Mouse (Mus musculus) limb, embryonic 12.5 days (tissue): ENCODE data around the gene Scrg1. TPM values are rescaled to one million over a fixed set of nuclear protein-coding genes. Genes with fewer than 3 reads are reported as not detected.
"Not testable (repeated sequence)": the region's sequence is repeated elsewhere in the genome, so short reads cannot be mapped to it uniquely, and the experiment has no call there.

Experiments
- ATAC-seq: fragments of 200-750 bp; cut with Nextera tagmentation; 2 replicates; pipeline ENCODE4 v1.8.0; 2017; ENCODE audit warnings: low read depth, moderate TSS enrichment; ENCODE audit not compliant: insufficient number of reproducible peaks, insufficient read depth, low FRiP score, low TSS enrichment
- H3K27ac ChIP-seq: fragments of 300-500 bp; sonication (generic); 2 replicates; pipeline ENCODE4 v1.5.1; 2016; ENCODE audit warnings: mild to moderate bottlenecking, moderate library complexity
- H3K27me3 ChIP-seq: fragments of 300-500 bp; sonication (generic); 2 replicates; pipeline ENCODE4 v1.6.1; 2016; ENCODE audit warnings: mild to moderate bottlenecking, moderate library complexity
- H3K36me3 ChIP-seq: fragments of 300-500 bp; sonication (generic); 2 replicates; pipeline ENCODE4 v1.6.1; 2016; ENCODE audit warnings: mild to moderate bottlenecking, moderate library complexity
- H3K4me1 ChIP-seq: fragments of 300-500 bp; sonication (generic); replicated peaks from 2 replicates; pipeline ENCODE4 v1.6.1; 2016
- H3K4me2 ChIP-seq: fragments of 300-500 bp; sonication (generic); 2 replicates; pipeline ENCODE4 v1.6.1; 2016; ENCODE audit warnings: mild to moderate bottlenecking, moderate library complexity
- H3K4me3 ChIP-seq: fragments of 300-500 bp; sonication (generic); replicated peaks from 2 replicates; pipeline ENCODE4 v1.5.1; 2016; ENCODE audit warnings: mild to moderate bottlenecking
- H3K9ac ChIP-seq: fragments of 300-500 bp; sonication (generic); replicated peaks from 2 replicates; pipeline ENCODE4 v1.6.1; 2016; ENCODE audit warnings: mild to moderate bottlenecking, moderate library complexity
- H3K9me3 ChIP-seq: fragments of 300-500 bp; sonication (generic); 2 replicates; pipeline ENCODE4 v1.6.1; 2016; ENCODE audit warnings: mild to moderate bottlenecking, moderate library complexity
- WGBS: fragments of 180-500 bp; shearing (Covaris S2); methylation state at CpG from one replicate; pipeline ENCODE4 v1.1.7; 2016; 5-methylcytosine and 5-hydroxymethylcytosine counted together
- polyA plus RNA-seq: library from polyadenylated mRNA; unstranded; fragments of >200 nt; fragmentation: Nextera tagmentation; extraction: Ambion mirVana; gene quantifications from 2 replicates; pipeline ENCODE4 v1.2.1, GENCODE M21; 2016

Gene Scrg1
- polyA plus RNA-seq, 1 experiment from 2014 or later = 4.4 TPM

DNA sequence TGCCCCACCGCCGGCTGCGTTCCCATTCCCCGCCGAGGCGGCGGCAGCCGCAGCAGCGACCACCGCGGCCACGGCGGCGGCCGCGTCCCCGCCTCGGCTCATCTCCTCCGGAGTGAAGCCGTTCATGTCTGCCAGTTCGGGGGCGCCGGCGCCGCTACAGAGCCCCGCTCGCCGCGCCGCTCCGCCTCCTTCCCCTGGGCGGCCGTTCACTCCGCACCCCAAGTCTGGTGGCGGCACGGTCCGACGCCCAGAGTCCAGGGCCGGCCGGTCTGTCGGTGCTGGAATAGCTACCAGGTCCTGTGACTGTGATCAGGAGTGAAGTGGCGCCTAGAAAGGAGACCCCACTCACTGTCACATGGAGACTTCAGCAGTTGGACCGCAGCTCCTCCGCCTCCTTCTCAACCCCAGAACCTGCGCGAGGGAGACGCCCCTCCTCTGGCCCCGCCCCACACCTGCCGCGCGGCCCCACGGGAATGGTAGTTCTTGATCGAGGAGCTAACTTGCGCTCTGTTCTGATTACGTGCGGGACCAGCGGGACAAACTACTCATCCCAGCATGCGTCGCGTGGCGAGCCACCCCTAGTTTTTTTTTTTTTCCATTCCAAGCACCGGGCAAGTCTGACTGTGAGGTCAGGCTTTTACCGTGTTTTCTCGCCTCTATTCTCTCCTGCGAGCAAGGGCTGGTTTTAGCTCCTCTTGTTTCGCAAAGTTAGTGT, 31.9 kb downstream of the Scrg1 start, which contains the start of gene Sap30:
TSS of gene Sap30 (minus strand) at position 420 of the 715 bp plus-strand sequence.
- H3K27ac ChIP-seq = peak within 1 kb of the TSS; percentile 98
- H3K36me3 ChIP-seq = peaks cover 8% of the 10 kb centered on the region
- H3K4me1 ChIP-seq = peaks cover 7% of the 10 kb centered on the region
- H3K9me3 ChIP-seq = no peaks in the 10 kb centered on the region
- no peaks in the 10 kb centered on the region for H3K27me3 ChIP-seq
- peak; percentile 97 for ATAC-seq
- peak within 1 kb of the TSS; percentile 95 for H3K4me3 ChIP-seq
- H3K4me2 ChIP-seq = peak within 1 kb of the TSS; percentile 77
- H3K9ac ChIP-seq = peak within 1 kb of the TSS; percentile 93
- WGBS = under 1% methylated on average over 66 of the region's 66 CpGs

GRCm38 (mm10) chr8:57488312-57488765, 32.6 kb downstream of the Scrg1 start:
- H3K4me1 ChIP-seq = peaks cover 7% of the 10 kb centered on the region
- peak overlapping the region; percentile 95 for H3K4me3 ChIP-seq
- peak; percentile 27; the same call in 1 of the 2 replicates for ATAC-seq
- no peaks in the 10 kb centered on the region for H3K27me3 ChIP-seq
- H3K9ac ChIP-seq = peak overlapping the region; percentile 63
- H3K36me3 ChIP-seq = peaks cover 3% of the 10 kb centered on the region
- peak overlapping the region; percentile 98 for H3K27ac ChIP-seq
- no peaks in the 10 kb centered on the region for H3K9me3 ChIP-seq
- H3K4me2 ChIP-seq = peak overlapping the region; percentile 77
- WGBS = 0% methylated on average over 22 of the region's 25 CpGs

DNA sequence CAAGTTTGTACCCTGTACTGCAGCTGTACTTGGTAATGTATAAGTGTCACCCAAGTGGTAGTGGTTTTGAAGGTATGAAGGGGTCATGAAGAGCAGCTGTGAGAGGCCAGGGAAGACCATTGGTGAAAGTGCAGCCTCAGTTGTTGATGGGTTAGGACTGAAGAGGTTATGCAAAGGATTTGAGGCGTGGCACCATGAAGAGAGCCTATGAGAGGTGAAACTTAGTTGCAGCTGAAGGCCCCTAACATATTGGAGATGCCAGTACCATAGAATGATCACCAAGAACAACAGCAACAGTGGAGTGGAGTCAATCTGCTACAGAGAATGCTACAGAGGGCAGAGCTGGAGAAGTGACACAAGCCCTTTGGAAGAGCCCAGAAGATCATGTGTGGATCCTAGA, 33.6 kb downstream of the Scrg1 start:
- WGBS = 84% methylated on average over 1 of the region's 1 CpGs
- H3K4me3 ChIP-seq = no peak overlapping the region
- no peak overlapping the region for H3K9ac ChIP-seq
- no peak for ATAC-seq
- H3K27ac ChIP-seq = no peak overlapping the region
- H3K27me3 ChIP-seq = no peaks in the 10 kb centered on the region
- no peaks in the 10 kb centered on the region for H3K36me3 ChIP-seq
- peaks cover 7% of the 10 kb centered on the region for H3K4me1 ChIP-seq
- H3K4me2 ChIP-seq = no peak overlapping the region
- H3K9me3 ChIP-seq = no peaks in the 10 kb centered on the region

DNA sequence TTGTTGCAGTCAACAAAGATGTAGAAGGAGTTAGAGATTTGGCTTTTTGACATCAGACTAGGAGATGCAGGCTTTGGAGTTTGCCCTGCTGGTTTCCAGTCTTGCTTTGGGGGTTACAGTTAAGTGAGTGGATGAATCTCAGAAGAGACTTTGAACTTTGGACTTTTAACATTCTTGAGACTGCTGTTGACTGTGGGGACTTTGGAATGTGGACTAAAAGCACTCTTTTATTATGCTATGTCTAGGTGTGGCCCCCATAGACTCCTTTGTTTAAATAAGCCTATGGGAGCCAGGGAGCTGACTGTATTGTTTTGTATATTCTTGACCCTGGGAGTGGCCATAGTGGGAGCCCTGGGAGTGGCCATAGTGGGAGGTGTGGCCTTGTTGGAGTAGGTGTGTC, 34.2 kb downstream of the Scrg1 start:
- H3K4me2 ChIP-seq = no peak overlapping the region
- H3K4me3 ChIP-seq = no peak overlapping the region
- no peaks in the 10 kb centered on the region for H3K9me3 ChIP-seq
- H3K4me1 ChIP-seq = peaks cover 7% of the 10 kb centered on the region
- no peak for ATAC-seq
- H3K27ac ChIP-seq = no peak overlapping the region
- H3K27me3 ChIP-seq = no peaks in the 10 kb centered on the region
- H3K36me3 ChIP-seq = no peaks in the 10 kb centered on the region
- no peak overlapping the region for H3K9ac ChIP-seq

DNA sequence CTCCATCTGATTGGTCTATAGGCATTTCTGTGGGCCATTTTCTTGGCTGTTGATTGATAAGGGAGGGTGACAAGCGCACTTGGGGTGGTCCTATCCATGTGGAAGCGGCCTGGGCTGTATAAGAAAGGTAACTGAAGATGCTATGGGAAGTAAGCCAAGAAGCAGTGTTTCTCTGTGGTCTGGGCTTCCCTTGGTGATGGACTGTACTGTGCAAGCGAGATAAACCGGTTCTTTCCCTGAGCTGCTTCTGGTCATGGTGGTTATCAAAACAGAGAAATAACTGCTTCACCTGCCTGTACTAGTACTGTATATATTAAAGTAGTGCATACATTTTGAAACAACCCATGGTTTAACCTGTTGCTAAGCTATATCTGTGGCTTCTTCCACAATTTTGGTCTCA, 36.1 kb downstream of the Scrg1 start:
- Histone ChIP-seq H3K4me3 (no peak overlapping the region), H3K9ac (no peak overlapping the region), H3K9me3 (no peaks in the 10 kb centered on the region), H3K4me1 (no peaks in the 10 kb centered on the region), H3K27ac (no peak overlapping the region), H3K27me3 (no peaks in the 10 kb centered on the region), H3K36me3 (no peaks in the 10 kb centered on the region), H3K4me2 (no peak overlapping the region)
- 93% methylated on average over 4 of the region's 4 CpGs for WGBS
- ATAC-seq = no peak

- no peaks in the 10 kb centered on the region for H3K27me3 ChIP-seq
- no peaks in the 10 kb centered on the region for H3K4me1 ChIP-seq
- H3K36me3 ChIP-seq = no peaks in the 10 kb centered on the region
- H3K9ac ChIP-seq = no peak overlapping the region
- H3K4me2 ChIP-seq = no peak overlapping the region
- 71% methylated on average over 8 of the region's 8 CpGs for WGBS
- no peaks in the 10 kb centered on the region for H3K9me3 ChIP-seq
- H3K27ac ChIP-seq = no peak overlapping the region
- H3K4me3 ChIP-seq = no peak overlapping the region
- no peak for ATAC-seq
Observed at GRCm38 (mm10) chr8:57498494-57498846, 42.7 kb downstream of the Scrg1 start.

DNA sequence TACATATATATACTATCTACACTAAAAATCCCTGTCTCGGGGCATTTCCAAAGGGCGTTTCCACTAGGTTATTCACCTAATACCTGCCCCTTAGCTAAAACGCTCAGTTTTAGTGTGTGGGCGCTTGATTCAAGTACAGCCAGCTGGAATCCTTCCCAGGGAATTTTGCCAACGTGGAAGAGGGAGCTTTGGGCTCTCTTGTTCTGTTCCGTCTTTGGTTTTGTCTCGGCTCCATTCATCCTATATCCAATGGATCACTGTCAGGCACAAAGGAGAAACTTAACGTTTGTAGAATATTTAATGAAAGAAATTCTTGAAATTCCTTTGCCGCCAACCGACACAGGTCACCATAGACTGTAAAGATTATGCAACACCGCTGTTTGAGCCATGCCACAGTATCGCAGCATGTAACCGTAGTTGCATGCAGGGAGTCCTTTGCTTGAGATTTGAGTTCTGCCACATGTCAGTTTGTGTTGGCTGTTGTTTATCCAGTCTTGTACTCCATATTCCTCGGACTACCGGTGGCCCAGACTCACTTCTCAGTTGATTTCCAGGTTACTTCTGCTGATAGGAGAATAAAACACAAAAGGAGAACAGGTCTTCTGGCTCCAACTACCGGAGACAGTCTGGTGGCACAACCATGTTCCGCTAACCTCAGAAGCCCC, 43.3 kb downstream of the Scrg1 start:
- Histone ChIP-seq H3K9me3 (no peaks in the 10 kb centered on the region), H3K27me3 (no peaks in the 10 kb centered on the region), H3K36me3 (no peaks in the 10 kb centered on the region), H3K27ac (no peak overlapping the region), H3K4me1 (no peaks in the 10 kb centered on the region), H3K9ac (no peak overlapping the region), H3K4me2 (no peak overlapping the region), H3K4me3 (no peak overlapping the region)
- ATAC-seq = no peak
- 74% methylated on average over 17 of the region's 17 CpGs for WGBS

- H3K4me3 ChIP-seq = no peak overlapping the region
- no peak overlapping the region for H3K27ac ChIP-seq
- no peaks in the 10 kb centered on the region for H3K27me3 ChIP-seq
- no peaks in the 10 kb centered on the region for H3K4me1 ChIP-seq
- no peaks in the 10 kb centered on the region for H3K36me3 ChIP-seq
- H3K9ac ChIP-seq = no peak overlapping the region
- no peaks in the 10 kb centered on the region for H3K9me3 ChIP-seq
- H3K4me2 ChIP-seq = no peak overlapping the region
- ATAC-seq = 0 out of 2 replicates have a peak, but pooled peaks have one; percentile 52
- WGBS = 55% methylated on average over 5 of the region's 5 CpGs
Observed at GRCm38 (mm10) chr8:57503641-57504040, 47.9 kb downstream of the Scrg1 start.

- H3K9me3 ChIP-seq, ATAC-seq, H3K9ac ChIP-seq, H3K4me2 ChIP-seq, H3K4me1 ChIP-seq, H3K27me3 ChIP-seq, H3K4me3 ChIP-seq, H3K36me3 ChIP-seq, H3K27ac ChIP-seq: not testable (repeated sequence)
- 78% methylated on average over 1 of the region's 1 CpGs for WGBS
Observed at GRCm38 (mm10) chr8:57505500-57505899, 49.8 kb downstream of the Scrg1 start.

- Histone ChIP-seq H3K36me3 (no peaks in the 10 kb centered on the region), H3K4me3 (no peak overlapping the region), H3K9ac (no peak overlapping the region), H3K27ac (no peak overlapping the region), H3K4me1 (peaks cover 8% of the 10 kb centered on the region; the same call in 1 of the 2 replicates), H3K27me3 (no peaks in the 10 kb centered on the region), H3K4me2 (no peak overlapping the region), H3K9me3 (no peaks in the 10 kb centered on the region)
- ATAC-seq = no peak
- 83% methylated on average over 4 of the region's 4 CpGs for WGBS
Observed at GRCm38 (mm10) chr8:57507556-57508063, 51.9 kb downstream of the Scrg1 start.

GRCm38 (mm10) chr8:57508657-57509056, 52.9 kb downstream of the Scrg1 start:
- 79% methylated on average over 4 of the region's 4 CpGs for WGBS
- no peak overlapping the region for H3K4me2 ChIP-seq
- no peak for ATAC-seq

More at GRCm38 (mm10) chr8:57508657-57509056, 52.9 kb downstream of the Scrg1 start:
- H3K9me3 ChIP-seq = no peaks in the 10 kb centered on the region
- no peaks in the 10 kb centered on the region for H3K27me3 ChIP-seq
- peaks cover 6% of the 10 kb centered on the region for H3K36me3 ChIP-seq
- no peak overlapping the region for H3K9ac ChIP-seq
- no peak overlapping the region for H3K27ac ChIP-seq
- no peak overlapping the region for H3K4me3 ChIP-seq
- H3K4me1 ChIP-seq = peaks cover 13% of the 10 kb centered on the region
